Mouse (Mus musculus) midbrain, embryonic 12.5 days (tissue): ENCODE measurements at regions not wholly inside any gene's neighbourhood (a gene's known extent, or its start where the extent isn't known, plus 50 kb on each side); places are given as distances from the start of the nearest gene placed in this dataset.

Source experiments
- ATAC-seq: fragments of 200-750 bp; cut with Nextera tagmentation; 2 replicates; pipeline ENCODE4 v1.8.0; 2017; ENCODE audit warnings: low read depth, moderate TSS enrichment, moderate library complexity; ENCODE audit not compliant: low FRiP score
- H3K27ac ChIP-seq: fragments of 300-500 bp; sonication (generic); replicated peaks from 2 replicates; pipeline ENCODE4 v1.5.1; 2016; ENCODE audit warnings: mild to moderate bottlenecking
- H3K27me3 ChIP-seq: fragments of 300-500 bp; sonication (generic); 2 replicates; pipeline ENCODE4 v1.6.1; 2016; ENCODE audit warnings: mild to moderate bottlenecking
- H3K36me3 ChIP-seq: fragments of 300-500 bp; sonication (generic); 2 replicates; pipeline ENCODE4 v1.6.1; 2016
- H3K4me1 ChIP-seq: fragments of 300-500 bp; sonication (generic); 2 replicates; pipeline ENCODE4 v1.6.1; 2016
- H3K4me2 ChIP-seq: fragments of 300-500 bp; sonication (generic); replicated peaks from 2 replicates; pipeline ENCODE4 v1.6.1; 2016; ENCODE audit warnings: mild to moderate bottlenecking, moderate library complexity
- H3K4me3 ChIP-seq: fragments of 300-500 bp; sonication (generic); 2 replicates; pipeline ENCODE4 v1.5.1; 2016; ENCODE audit warnings: mild to moderate bottlenecking
- H3K9ac ChIP-seq: fragments of 300-500 bp; sonication (generic); replicated peaks from 2 replicates; pipeline ENCODE4 v1.6.1; 2016; ENCODE audit warnings: mild to moderate bottlenecking, moderate library complexity
- H3K9me3 ChIP-seq: fragments of 300-500 bp; sonication (generic); 2 replicates; pipeline ENCODE4 v1.6.1; 2016; ENCODE audit warnings: mild to moderate bottlenecking
- WGBS: fragments of 180-500 bp; shearing (Covaris S2); methylation state at CpG from one replicate; pipeline ENCODE4 v1.1.7; 2016; 5-methylcytosine and 5-hydroxymethylcytosine counted together

DNA sequence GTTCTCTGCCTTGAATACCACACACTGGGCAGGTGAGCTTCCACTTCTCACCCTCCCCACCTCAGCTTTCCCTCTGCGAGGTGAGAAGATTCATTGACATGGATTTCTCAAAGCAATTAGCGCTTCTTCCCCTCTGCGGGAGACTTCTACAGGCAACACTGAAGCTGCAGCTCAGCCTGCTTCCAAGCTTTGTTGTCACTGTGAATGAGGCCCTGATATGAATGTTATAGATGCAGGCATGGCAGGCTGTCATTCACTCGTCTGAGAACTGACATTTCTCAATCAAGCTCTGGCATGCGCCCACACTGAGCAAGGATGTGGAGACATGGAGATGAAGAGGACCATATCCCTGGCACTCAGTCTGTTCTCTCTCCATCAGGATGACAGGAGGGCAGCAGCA, 52.2 kb upstream of the Slc24a4 start:
- Histone ChIP-seq H3K27me3 (no peaks in the 10 kb centered on the region), H3K9ac (no peak overlapping the region), H3K27ac (no peak overlapping the region), H3K9me3 (no peaks in the 10 kb centered on the region), H3K36me3 (no peaks in the 10 kb centered on the region), H3K4me1 (no peaks in the 10 kb centered on the region; the same call in 1 of the 2 replicates), H3K4me3 (no peak overlapping the region), H3K4me2 (no peak overlapping the region)
- WGBS: 68% methylated on average over 5 of the region's 5 CpGs
- ATAC-seq: no peak
